Mouse (Mus musculus): ENCODE measurements around the gene Cacna1d. TPM values are rescaled to one million over a fixed set of nuclear protein-coding genes. Genes with fewer than 3 reads are reported as not detected.

The Cacna1d gene
- total and polyA plus RNA-seq, 3 experiments, result not detected

DNA sequence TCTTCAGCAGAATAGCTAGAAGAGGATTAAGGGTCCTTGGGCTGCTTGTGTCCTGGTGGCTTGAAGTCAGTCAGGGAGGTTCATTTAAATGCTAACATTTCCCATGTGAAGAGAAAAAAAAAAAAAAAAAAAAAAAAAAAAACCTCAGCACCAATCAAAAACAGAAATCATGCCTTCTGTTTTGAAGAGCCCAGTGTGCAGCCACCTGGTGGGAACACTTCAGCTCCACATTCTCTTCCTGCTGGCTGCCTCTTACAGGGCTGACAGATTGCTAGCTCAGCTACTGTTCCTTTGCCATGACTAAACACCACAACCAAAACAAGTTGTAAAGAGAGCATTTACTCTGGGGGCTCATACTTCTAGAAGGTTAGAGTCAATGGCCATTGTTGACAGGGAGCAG is 283.1 kb downstream of the Cacna1d start:
- no peaks in the 10 kb centered on the region for H3K36me3 ChIP-seq (ENCODE audit: control insufficient read depth in 1 of 2, insufficient read depth in 2 of 2, low read length in 2 of 2)
- H3K4me1 ChIP-seq (ENCODE audit: control insufficient read depth in 1 of 2, insufficient read depth in 2 of 2, low read length in 2 of 2), result no peaks in the 10 kb centered on the region
- H3K27me3 ChIP-seq (ENCODE audit: control insufficient read depth in 1 of 2, insufficient read depth in 2 of 2, low read length in 2 of 2), result peaks cover 0 to 2% of the 10 kb centered on the region in 2 experiments; a peak in 3 of 4 replicates
- H3K9ac ChIP-seq (ENCODE audit: control insufficient read depth, low read depth, low read length, poor library complexity, severe bottlenecking), result no peak overlapping the region
- no peak for DNase-seq (ENCODE audit: low read depth, low spot score)
- H3K9me3 ChIP-seq (replicated peaks; ENCODE audit: insufficient read depth, low read length), result no peaks in the 10 kb centered on the region
- no peak overlapping the region for H3K27ac ChIP-seq (ENCODE audit: control insufficient read depth, low read depth, low read length)
- H3K79me2 ChIP-seq (ENCODE audit: control insufficient read depth, insufficient read depth, low read length, poor library complexity), result no peaks in the 10 kb centered on the region
- H3K4me3 ChIP-seq (ENCODE audit: control insufficient read depth in 1 of 2, insufficient read depth in 1 of 2, low read depth in 2 of 2, low read length in 2 of 2), result no peak overlapping the region
- TF ChIP-seq RAD21 (IDR thresholded peaks at IDR 0.05; ENCODE audit: low read depth, low read length) (no peak), BHLHE40 (IDR thresholded peaks at IDR 0.05; ENCODE audit: borderline replicate concordance, low read depth, low read length) (no peak), ZKSCAN1 (IDR thresholded peaks at IDR 0.05; ENCODE audit: low read depth, low read length) (no peak), MAFK (IDR thresholded peaks at IDR 0.05; ENCODE audit: borderline replicate concordance, low read depth, low read length) (no peak), MXI1 (IDR thresholded peaks at IDR 0.05; ENCODE audit: low read depth, low read length) (no peak), ZMIZ1 (IDR thresholded peaks at IDR 0.05; ENCODE audit: low read depth, low read length) (no peak)

DNA sequence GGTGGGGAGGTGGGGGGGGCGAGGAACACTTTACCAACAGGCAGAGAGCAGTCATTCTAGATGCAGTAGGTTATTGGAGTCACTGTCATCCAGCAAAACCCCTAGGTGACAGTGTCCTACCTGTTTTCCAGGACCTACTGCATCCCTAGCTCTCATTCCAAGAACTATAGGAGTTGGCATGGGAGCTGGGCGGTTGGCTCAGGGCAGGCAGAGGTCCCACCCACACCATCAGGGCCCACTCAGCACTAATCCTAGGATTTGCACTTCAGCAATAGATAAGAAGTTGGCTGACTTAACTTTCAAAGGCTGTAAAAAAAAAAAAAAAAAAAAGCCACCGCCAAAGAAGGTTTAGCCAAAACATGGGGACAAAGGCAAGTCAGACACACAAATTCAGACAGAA is 285.4 kb downstream of the Cacna1d start:
- H3K9me3 ChIP-seq (replicated peaks; ENCODE audit: insufficient read depth, low read length), result no peaks in the 10 kb centered on the region
- TF ChIP-seq CTCF (IDR thresholded peaks at IDR 0.05 in 2 of 3, conservative IDR thresholded peaks at IDR 0.05 in 1 of 3; ENCODE audit: control insufficient read depth in 1 of 3, insufficient read depth in 1 of 3, low read depth in 2 of 3, low read length in 3 of 3, poor library complexity in 1 of 3, severe bottlenecking in 1 of 3) (no peak), ZNF384 (IDR thresholded peaks at IDR 0.05; ENCODE audit: low read depth, low read length) (no peak), KAT2A (conservative IDR thresholded peaks at IDR 0.05; ENCODE audit: low read depth, low read length) (no peak)
- peaks cover 0 to 2% of the 10 kb centered on the region in 2 experiments; a peak in 3 of 4 replicates for H3K27me3 ChIP-seq (ENCODE audit: control insufficient read depth in 1 of 2, insufficient read depth in 2 of 2, low read length in 2 of 2)
- H3K4me1 ChIP-seq (ENCODE audit: control insufficient read depth in 1 of 2, insufficient read depth in 2 of 2, low read length in 2 of 2), result no peaks in the 10 kb centered on the region
- H3K36me3 ChIP-seq (ENCODE audit: control insufficient read depth in 1 of 2, insufficient read depth in 2 of 2, low read length in 2 of 2), result no peaks in the 10 kb centered on the region
- H3K4me3 ChIP-seq (ENCODE audit: control insufficient read depth in 1 of 2, insufficient read depth in 1 of 2, low read depth in 2 of 2, low read length in 2 of 2), result no peak overlapping the region
- no peaks in the 10 kb centered on the region for H3K79me2 ChIP-seq (ENCODE audit: control insufficient read depth, insufficient read depth, low read length, poor library complexity)
- DNase-seq (ENCODE audit: low read depth, low spot score), result no peak
- no peak overlapping the region for H3K9ac ChIP-seq (ENCODE audit: control insufficient read depth, low read depth, low read length, poor library complexity, severe bottlenecking)
- no peak overlapping the region for H3K27ac ChIP-seq (ENCODE audit: control insufficient read depth, low read depth, low read length)

DNA sequence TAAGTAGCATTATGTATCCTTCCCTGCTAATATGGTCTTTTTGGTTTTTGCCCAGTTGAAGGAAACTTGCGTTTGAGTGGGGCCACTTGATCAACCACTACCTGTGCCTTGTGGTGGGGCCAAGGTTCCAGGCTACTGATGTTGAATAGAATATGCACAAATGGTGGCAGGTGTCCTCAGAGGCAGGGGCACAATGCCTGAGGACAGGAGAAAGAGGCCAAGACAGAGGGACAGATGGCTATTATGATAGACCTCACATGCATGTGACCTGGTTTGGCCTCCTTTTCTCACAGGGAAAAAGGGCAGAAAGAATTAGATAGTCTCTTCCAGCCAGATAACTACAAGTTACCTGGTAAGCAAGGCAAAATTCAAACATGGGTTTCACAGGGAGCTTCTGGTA is 286.7 kb downstream of the Cacna1d start:
- Histone ChIP-seq H3K27me3 (ENCODE audit: control insufficient read depth in 1 of 2, insufficient read depth in 2 of 2, low read length in 2 of 2) (peaks cover 0 to 2% of the 10 kb centered on the region in 2 experiments), H3K4me1 (ENCODE audit: control insufficient read depth in 1 of 2, insufficient read depth in 2 of 2, low read length in 2 of 2) (no peaks in the 10 kb centered on the region), H3K9ac (ENCODE audit: control insufficient read depth, low read depth, low read length, poor library complexity, severe bottlenecking) (no peak overlapping the region), H3K36me3 (ENCODE audit: control insufficient read depth in 1 of 2, insufficient read depth in 2 of 2, low read length in 2 of 2) (no peaks in the 10 kb centered on the region), H3K9me3 (replicated peaks; ENCODE audit: insufficient read depth, low read length) (no peaks in the 10 kb centered on the region), H3K79me2 (ENCODE audit: control insufficient read depth, insufficient read depth, low read length, poor library complexity) (no peaks in the 10 kb centered on the region), H3K4me3 (ENCODE audit: control insufficient read depth in 1 of 2, insufficient read depth in 1 of 2, low read depth in 2 of 2, low read length in 2 of 2) (no peak overlapping the region), H3K27ac (ENCODE audit: control insufficient read depth, low read depth, low read length) (no peak overlapping the region)
- no peak for DNase-seq (ENCODE audit: low read depth, low spot score)
- TF ChIP-seq GATA1 (IDR thresholded peaks at IDR 0.05; ENCODE audit: low read depth, low read length), result no peak

Measured in MEL (cell line).